Mouse (Mus musculus) C2C12 (cell line): ENCODE data around the gene Hoxa10.

ENCODE experiments used
- CTCF ChIP-seq: IDR thresholded peaks from one replicate; pipeline ENCODE4 v1.5.1; 2011; ENCODE audit not compliant: control insufficient read depth, insufficient read depth, insufficient read length
- FOSL1 ChIP-seq: IDR thresholded peaks from one replicate; pipeline ENCODE4 v1.8.0; 2011; ENCODE audit warnings: mild to moderate bottlenecking, low read length; ENCODE audit not compliant: poor library complexity, insufficient read depth, severe bottlenecking
- MAX ChIP-seq: IDR thresholded peaks from one replicate; pipeline ENCODE4 v1.6.1; 2011; ENCODE audit warnings: mild to moderate bottlenecking, control low read depth
- MYOG ChIP-seq: IDR thresholded peaks from one replicate; pipeline ENCODE4 v1.6.1; 2011; ENCODE audit not compliant: control insufficient read depth, insufficient read length; ENCODE audit errors: extremely low read depth
- USF1 ChIP-seq: IDR thresholded peaks from one replicate; pipeline ENCODE4 v1.6.1; 2011; ENCODE audit warnings: low read depth, mild to moderate bottlenecking, control low read depth, moderate library complexity

GRCm38 (mm10) chr6:52238155-52238545 lies 2.5 kb downstream of the Hoxa10 start:
- TF ChIP-seq FOSL1 (no peak), MAX (no peak), CTCF (no peak), USF1 (no peak), MYOG (no peak)
